Mouse (Mus musculus): ENCODE data around the gene Tecr. TPM values are rescaled to one million over a fixed set of nuclear protein-coding genes. Genes with fewer than 3 reads are reported as not detected.

The Tecr gene
- polyA plus RNA-seq, 1 experiment: 215 TPM

- TF ChIP-seq POLR2A (IDR thresholded peaks at IDR 0.05; ENCODE audit: borderline replicate concordance, low read depth, low read length) (no peak), CTCF (IDR thresholded peaks at IDR 0.05; ENCODE audit: low read depth, low read length) (no peak)
- Histone ChIP-seq H3K27ac (ENCODE audit: insufficient read depth, low read depth, low read length) (no peak overlapping the region), H3K4me1 (ENCODE audit: control insufficient read depth, insufficient read depth, low read length) (peaks cover 24% of the 10 kb centered on the region), H3K4me3 (ENCODE audit: insufficient read depth, low read length) (no peak overlapping the region)
These were observed 38.6 kb downstream of the Tecr start for GRCm38 (mm10) chr8:83569165-83569564.

GRCm38 (mm10) chr8:83568755-83569154 is 39.0 kb downstream of the Tecr start:
- Histone ChIP-seq H3K4me1 (ENCODE audit: control insufficient read depth, insufficient read depth, low read length) (peaks cover 22% of the 10 kb centered on the region), H3K27ac (ENCODE audit: insufficient read depth, low read depth, low read length) (no peak overlapping the region), H3K4me3 (ENCODE audit: insufficient read depth, low read length) (no peak overlapping the region)
- no peak for TF ChIP-seq CTCF (IDR thresholded peaks at IDR 0.05; ENCODE audit: low read depth, low read length)
- TF ChIP-seq POLR2A (IDR thresholded peaks at IDR 0.05; ENCODE audit: borderline replicate concordance, low read depth, low read length): no peak

- TF ChIP-seq CTCF (IDR thresholded peaks at IDR 0.05; ENCODE audit: low read depth, low read length) (no peak), POLR2A (IDR thresholded peaks at IDR 0.05; ENCODE audit: borderline replicate concordance, low read depth, low read length) (no peak)
- Histone ChIP-seq H3K4me3 (ENCODE audit: insufficient read depth, low read length) (no peak overlapping the region), H3K27ac (ENCODE audit: insufficient read depth, low read depth, low read length) (no peak overlapping the region), H3K4me1 (ENCODE audit: control insufficient read depth, insufficient read depth, low read length) (peaks cover 16% of the 10 kb centered on the region)
These were observed 39.6 kb downstream of the Tecr start for GRCm38 (mm10) chr8:83568128-83568527.

- Histone ChIP-seq H3K4me3 (ENCODE audit: insufficient read depth, low read length) (peak overlapping the region; percentile 68), H3K27ac (ENCODE audit: insufficient read depth, low read depth, low read length) (no peak overlapping the region), H3K4me1 (ENCODE audit: control insufficient read depth, insufficient read depth, low read length) (peaks cover 14% of the 10 kb centered on the region)
- TF ChIP-seq CTCF (IDR thresholded peaks at IDR 0.05; ENCODE audit: low read depth, low read length) (no peak), POLR2A (IDR thresholded peaks at IDR 0.05; ENCODE audit: borderline replicate concordance, low read depth, low read length) (no peak)
These were observed 40.1 kb downstream of the Tecr start for GRCm38 (mm10) chr8:83567668-83568067.

GRCm38 (mm10) chr8:83566469-83567395 is 41.0 kb downstream of the Tecr start, which contains the start of gene Ndufb7:
TSS of gene Ndufb7 (plus strand) at chr8:83566671.
- TF ChIP-seq POLR2A (IDR thresholded peaks at IDR 0.05; ENCODE audit: borderline replicate concordance, low read depth, low read length) (no peak), CTCF (IDR thresholded peaks at IDR 0.05; ENCODE audit: low read depth, low read length) (peak; percentile 60)
- Histone ChIP-seq H3K4me1 (ENCODE audit: control insufficient read depth, insufficient read depth, low read length) (peaks cover 7% of the 10 kb centered on the region; the same call in 1 of the 2 replicates), H3K27ac (ENCODE audit: insufficient read depth, low read depth, low read length) (peak within 1 kb of the TSS; percentile 62), H3K4me3 (ENCODE audit: insufficient read depth, low read length) (peak within 1 kb of the TSS; percentile 68)

- Histone ChIP-seq H3K4me1 (ENCODE audit: control insufficient read depth, insufficient read depth, low read length) (peaks cover 7% of the 10 kb centered on the region; the same call in 1 of the 2 replicates), H3K4me3 (ENCODE audit: insufficient read depth, low read length) (no peak overlapping the region), H3K27ac (ENCODE audit: insufficient read depth, low read depth, low read length) (no peak overlapping the region)
- TF ChIP-seq CTCF (IDR thresholded peaks at IDR 0.05; ENCODE audit: low read depth, low read length) (no peak), POLR2A (IDR thresholded peaks at IDR 0.05; ENCODE audit: borderline replicate concordance, low read depth, low read length) (no peak)
These were observed 41.9 kb downstream of the Tecr start for GRCm38 (mm10) chr8:83565731-83566375.

- no peak for TF ChIP-seq CTCF (IDR thresholded peaks at IDR 0.05; ENCODE audit: low read depth, low read length)
- TF ChIP-seq POLR2A (IDR thresholded peaks at IDR 0.05; ENCODE audit: borderline replicate concordance, low read depth, low read length): no peak
- H3K4me1 ChIP-seq (ENCODE audit: control insufficient read depth, insufficient read depth, low read length): peaks cover 7% of the 10 kb centered on the region; the same call in 1 of the 2 replicates
- H3K27ac ChIP-seq (ENCODE audit: insufficient read depth, low read depth, low read length): no peak overlapping the region
- no peak overlapping the region for H3K4me3 ChIP-seq (ENCODE audit: insufficient read depth, low read length)
These were observed 44.5 kb downstream of the Tecr start for GRCm38 (mm10) chr8:83563246-83563645.

- H3K4me3 ChIP-seq (ENCODE audit: insufficient read depth, low read length): no peak overlapping the region
- peaks cover 1% of the 10 kb centered on the region; the same call in 1 of the 2 replicates for H3K4me1 ChIP-seq (ENCODE audit: control insufficient read depth, insufficient read depth, low read length)
- no peak for TF ChIP-seq POLR2A (IDR thresholded peaks at IDR 0.05; ENCODE audit: borderline replicate concordance, low read depth, low read length)
- no peak for TF ChIP-seq CTCF (IDR thresholded peaks at IDR 0.05; ENCODE audit: low read depth, low read length)
- no peak overlapping the region for H3K27ac ChIP-seq (ENCODE audit: insufficient read depth, low read depth, low read length)
These were observed 45.1 kb downstream of the Tecr start for GRCm38 (mm10) chr8:83562669-83563068.

GRCm38 (mm10) chr8:83535736-83536135 is 72.0 kb downstream of the Tecr start, which contains the start of gene Olfr370:
TSS of gene Olfr370 (plus strand) at chr8:83535780.
- TF ChIP-seq POLR2A (IDR thresholded peaks at IDR 0.05; ENCODE audit: borderline replicate concordance, low read depth, low read length) (no peak), CTCF (IDR thresholded peaks at IDR 0.05; ENCODE audit: low read depth, low read length) (no peak)
- H3K27ac ChIP-seq (ENCODE audit: insufficient read depth, low read depth, low read length): no peak within 1 kb of the TSS
- H3K4me1 ChIP-seq (ENCODE audit: control insufficient read depth, insufficient read depth, low read length): no peaks in the 10 kb centered on the region
- no peak within 1 kb of the TSS for H3K4me3 ChIP-seq (ENCODE audit: insufficient read depth, low read length)
